Comparison of ENCODE assay signal across 31 mouse cellular contexts in genomic region chr4:88530271-88530670, GRCm38 (mm10). TPM values are rescaled to one million over a fixed set of nuclear protein-coding genes. Genes with fewer than 3 reads are reported as not detected.
"Had no signal": no experiment of that assay in that cellular context is flagged by ENCODE, and none has a peak within 500 bp of the region (broad histone marks: within the 10 kb centered on the region; RNA-seq: fewer than 3 reads in every experiment).

No protein-coding gene starts in this region.

- ATAC-seq: liver, embryonic 12.5 days; midbrain, embryonic 13.5 days had no signal

- H3K9ac ChIP-seq: limb, embryonic 13.5 days; liver, embryonic 12.5 days; liver, embryonic 15.5 days; lung, embryonic 15.5 days; midbrain, embryonic 13.5 days; neural tube, embryonic 12.5 days; neural tube, embryonic 15.5 days had no signal

- H3K27me3 ChIP-seq: limb, embryonic 13.5 days; liver, embryonic 12.5 days; liver, embryonic 15.5 days; lung, embryonic 15.5 days; megakaryocyte, embryonic 14.5 days; midbrain, embryonic 13.5 days; neural tube, embryonic 12.5 days; neural tube, embryonic 15.5 days had no signal

- H3K4me3 ChIP-seq: layer of hippocampus, adult 2 months; limb, embryonic 10.5 days; limb, embryonic 13.5 days; liver, embryonic 12.5 days; liver, embryonic 15.5 days; lung, embryonic 15.5 days; megakaryocyte, embryonic 14.5 days; midbrain, embryonic 10.5 days; midbrain, embryonic 13.5 days; neural tube, embryonic 12.5 days; neural tube, embryonic 15.5 days had no signal

- H3K9me3 ChIP-seq: limb, embryonic 10.5 days; limb, embryonic 13.5 days; liver, embryonic 12.5 days; liver, embryonic 15.5 days; lung, embryonic 15.5 days; megakaryocyte, embryonic 14.5 days; midbrain, embryonic 10.5 days; midbrain, embryonic 13.5 days; neural tube, embryonic 12.5 days; neural tube, embryonic 15.5 days had no signal

- DNase-seq: kidney, postnatal 25 days; layer of hippocampus, adult 9-11 months; liver; lung, adult 18-20 months; lung, postnatal 10 days; lung, postnatal 36 days; right cerebral cortex, adult 18-20 months; right cerebral cortex, postnatal 14 days; right cerebral cortex, postnatal 4 days; thymus, postnatal 25 days had no signal

- H3K36me3 ChIP-seq: limb, embryonic 10.5 days; limb, embryonic 13.5 days; liver, embryonic 12.5 days; liver, embryonic 15.5 days; lung, embryonic 15.5 days; midbrain, embryonic 10.5 days; midbrain, embryonic 13.5 days; neural tube, embryonic 12.5 days; neural tube, embryonic 15.5 days had no signal

- H3K4me2 ChIP-seq: limb, embryonic 13.5 days; liver, embryonic 12.5 days; liver, embryonic 15.5 days; lung, embryonic 15.5 days; midbrain, embryonic 13.5 days; neural tube, embryonic 12.5 days; neural tube, embryonic 15.5 days had no signal

- H3K27ac ChIP-seq: kidney, postnatal 0 days; layer of hippocampus, adult 2 months; limb, embryonic 10.5 days; limb, embryonic 13.5 days; liver, embryonic 12.5 days; liver, embryonic 15.5 days; lung, embryonic 15.5 days; midbrain, embryonic 10.5 days; midbrain, embryonic 13.5 days; neural tube, embryonic 12.5 days; neural tube, embryonic 15.5 days; stomach, postnatal 0 days had no signal

- H3K4me1 ChIP-seq: limb, embryonic 10.5 days; limb, embryonic 13.5 days; lung, embryonic 15.5 days; midbrain, embryonic 10.5 days; midbrain, embryonic 13.5 days; neural tube, embryonic 12.5 days; neural tube, embryonic 15.5 days had no signal

RNA-seq across cellular contexts. Expression of gene Ifnb1, which starts 7.7 kb away (rescaled TPM):
- total RNA-seq: layer of hippocampus, adult 2 months; layer of hippocampus, postnatal 25 days; left cerebral cortex, adult 18-20 months; left cerebral cortex, postnatal 25 days; midbrain, postnatal 0 days had no signal
- polyA plus RNA-seq: kidney, embryonic 14.5 days; kidney, postnatal 0 days; large intestine, adult 2 months; limb, embryonic 10.5 days; limb, embryonic 13.5 days; liver, embryonic 12.5 days; liver, embryonic 15.5 days; lung, embryonic 15.5 days; midbrain, embryonic 10.5 days; midbrain, embryonic 13.5 days; midbrain, postnatal 0 days; neural tube, embryonic 12.5 days; neural tube, embryonic 15.5 days; stomach, embryonic 14.5 days; stomach, postnatal 0 days; thymus, postnatal 0 days had no signal

RNA-seq across cellular contexts. Expression of gene Ifna15, which starts 27.8 kb away (rescaled TPM):
- total RNA-seq: layer of hippocampus, adult 2 months; layer of hippocampus, postnatal 25 days; left cerebral cortex, adult 18-20 months; left cerebral cortex, postnatal 25 days; midbrain, postnatal 0 days had no signal
- polyA plus RNA-seq: kidney, embryonic 14.5 days; kidney, postnatal 0 days; large intestine, adult 2 months; limb, embryonic 10.5 days; limb, embryonic 13.5 days; liver, embryonic 12.5 days; liver, embryonic 15.5 days; lung, embryonic 15.5 days; midbrain, embryonic 10.5 days; midbrain, embryonic 13.5 days; midbrain, postnatal 0 days; neural tube, embryonic 12.5 days; neural tube, embryonic 15.5 days; stomach, embryonic 14.5 days; stomach, postnatal 0 days; thymus, postnatal 0 days had no signal

RNA-seq across cellular contexts. Expression of gene Ifna14, which starts 41.3 kb away (rescaled TPM):
- total RNA-seq: layer of hippocampus, adult 2 months; layer of hippocampus, postnatal 25 days; left cerebral cortex, adult 18-20 months; left cerebral cortex, postnatal 25 days; midbrain, postnatal 0 days had no signal
- polyA plus RNA-seq: kidney, embryonic 14.5 days; kidney, postnatal 0 days; large intestine, adult 2 months; limb, embryonic 10.5 days; limb, embryonic 13.5 days; liver, embryonic 12.5 days; liver, embryonic 15.5 days; lung, embryonic 15.5 days; midbrain, embryonic 10.5 days; midbrain, embryonic 13.5 days; midbrain, postnatal 0 days; neural tube, embryonic 12.5 days; neural tube, embryonic 15.5 days; stomach, embryonic 14.5 days; stomach, postnatal 0 days; thymus, postnatal 0 days had no signal
